Mouse (Mus musculus): ENCODE measurements around the gene Olfr1299. TPM values are rescaled to one million over a fixed set of nuclear protein-coding genes. Genes with fewer than 3 reads are reported as not detected.

Olfr1299 gene
- not detected in 2 replicates for polyA plus RNA-seq (2012; rRNA removed)

DNA sequence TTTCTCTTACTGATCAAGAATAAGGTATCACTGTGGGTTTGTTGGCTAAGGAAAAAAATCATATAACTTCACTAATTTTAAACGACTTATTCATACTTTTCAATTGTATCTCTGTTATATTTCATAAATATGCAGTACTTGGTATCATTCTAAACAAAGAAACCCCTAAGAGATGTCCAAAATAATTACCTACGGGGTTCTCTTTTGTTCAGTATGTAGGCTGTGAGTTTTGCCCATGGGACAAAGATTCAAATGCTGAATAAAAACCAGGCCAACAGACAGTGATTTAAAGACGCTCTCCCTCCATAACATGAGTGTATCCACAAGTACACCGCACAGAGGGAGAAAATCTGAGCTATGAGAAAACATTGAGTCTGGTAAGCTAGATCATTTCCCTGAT, at the start of gene Olfr1299:
Olfr1299 (plus strand) TSS at position 301 of the 400 bp plus-strand sequence.

GRCm38 (mm10) chr2:111626397-111626796, 34.8 kb upstream of the Olfr1299 start, which contains the start of gene Olfr1297:
Gene Olfr1297 (minus strand): TSS chr2:111626497.

DNA sequence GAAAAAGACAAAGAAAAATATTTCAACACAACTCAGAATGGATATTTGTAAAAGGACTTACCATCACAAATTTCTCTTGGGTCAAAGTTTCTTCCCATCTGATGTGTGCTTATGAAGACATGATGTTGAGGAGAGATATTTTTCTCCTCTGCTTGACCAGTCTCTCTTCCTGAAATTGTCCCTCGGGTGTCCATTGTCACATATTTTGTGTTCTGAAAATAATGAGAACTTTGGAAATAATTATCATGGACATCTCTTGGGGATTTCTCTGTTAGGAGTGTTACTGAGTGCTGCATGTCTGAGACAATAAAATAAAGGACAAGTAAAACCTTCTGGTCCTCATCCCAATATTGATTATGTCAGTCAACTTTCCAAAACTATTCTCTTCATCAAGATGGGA, 12.1 kb upstream of the Olfr1299 start, which contains the start of gene Olfr1298:
Olfr1298 (minus strand) TSS at position 101 of the 400 bp plus-strand sequence.

Other genes starting within 250 kb of the Olfr1299 start
- not detected in 2 replicates for gene Olfr1286, start 238.3 kb upstream of the Olfr1299 start, polyA plus RNA-seq (2012; rRNA removed)
- gene Olfr1287, start 212.3 kb upstream of the Olfr1299 start, polyA plus RNA-seq (2012; rRNA removed), result not detected in 2 replicates
- gene Olfr1288, start 187.3 kb upstream of the Olfr1299 start, polyA plus RNA-seq (2012; rRNA removed), result not detected in 2 replicates
- not detected in 2 replicates for gene Olfr1289, start 180.6 kb upstream of the Olfr1299 start, polyA plus RNA-seq (2012; rRNA removed)
- gene Olfr1290, start 167.6 kb upstream of the Olfr1299 start, polyA plus RNA-seq (2012; rRNA removed), result not detected in 2 replicates
- gene Olfr1291-ps1, start 164.2 kb upstream of the Olfr1299 start, polyA plus RNA-seq (2012; rRNA removed), result not detected in 2 replicates
- gene Olfr1293-ps, start 136.2 kb upstream of the Olfr1299 start, polyA plus RNA-seq (2012; rRNA removed), result not detected in 2 replicates
- gene Olfr1294, start 121.1 kb upstream of the Olfr1299 start, polyA plus RNA-seq (2012; rRNA removed), result not detected in 2 replicates
- not detected in 2 replicates for gene Olfr1295, start 91.7 kb upstream of the Olfr1299 start, polyA plus RNA-seq (2012; rRNA removed)
- not detected in 2 replicates for gene Olfr1297, start 34.9 kb upstream of the Olfr1299 start, polyA plus RNA-seq (2012; rRNA removed)
- not detected in 2 replicates for gene Olfr1298, start 12.2 kb upstream of the Olfr1299 start, polyA plus RNA-seq (2012; rRNA removed)
- not detected in 2 replicates for gene Olfr1301, start 89.6 kb downstream of the Olfr1299 start, polyA plus RNA-seq (2012; rRNA removed)
- gene Olfr1302, start 116.0 kb downstream of the Olfr1299 start, polyA plus RNA-seq (2012; rRNA removed), result not detected in 2 replicates
- gene Olfr1303, start 158.9 kb downstream of the Olfr1299 start, polyA plus RNA-seq (2012; rRNA removed), result not detected in 2 replicates
- not detected in 2 replicates for gene Olfr1305, start 215.7 kb downstream of the Olfr1299 start, polyA plus RNA-seq (2012; rRNA removed)

Measured in central nervous system, embryonic 18 days (tissue).